Mouse (Mus musculus) MEL (cell line): ENCODE results near the gene Pitpnm3. TPM values are rescaled to one million over a fixed set of nuclear protein-coding genes. Genes with fewer than 3 reads are reported as not detected.

Source experiments
- DNase-seq: peaks from one replicate; pipeline ENCODE4 v3.0.0; 2011; ENCODE audit warnings: low read depth, low spot score
- H3K27ac ChIP-seq: 2 replicates; pipeline ENCODE4 v1.5.1; 2012; ENCODE audit warnings: low read depth, mild to moderate bottlenecking, control low read depth, low read length, moderate library complexity; ENCODE audit not compliant: control insufficient read depth
- H3K27me3 ChIP-seq, 2 experiments: fragments of 150-350 bp in 1 of 2; sonication (generic) in 1 of 2; 2 replicates each; pipeline ENCODE4 v1.6.1; 2012; ENCODE audit warnings: low read length in 2 of 2, mild to moderate bottlenecking in 2 of 2, improper control_type of control experiment in 1 of 2, moderate library complexity in 1 of 2; ENCODE audit not compliant: insufficient read depth in 2 of 2, control insufficient read depth in 1 of 2
- H3K36me3 ChIP-seq, 2 experiments: 2 replicates each; pipeline ENCODE4 v1.6.1; 2012 to 2014; ENCODE audit warnings: low read length in 2 of 2, improper control_type of control experiment in 1 of 2, inconsistent platforms in 1 of 2, mild to moderate bottlenecking in 1 of 2; ENCODE audit not compliant: insufficient read depth in 2 of 2, control insufficient read depth in 1 of 2
- H3K4me1 ChIP-seq, 2 experiments: fragments of 150-350 bp in 1 of 2; sonication (generic) in 1 of 2; 2 replicates each; pipeline ENCODE4 v1.6.1; 2012; ENCODE audit warnings: low read length in 2 of 2, improper control_type of control experiment in 1 of 2, mild to moderate bottlenecking in 1 of 2; ENCODE audit not compliant: insufficient read depth in 2 of 2, control insufficient read depth in 1 of 2
- H3K4me3 ChIP-seq, 2 experiments: fragments of 150-350 bp in 1 of 2; sonication (generic) in 1 of 2; 2 replicates each; pipeline ENCODE4 v1.5.1; 2012; ENCODE audit warnings: low read depth in 2 of 2, low read length in 2 of 2, mild to moderate bottlenecking in 2 of 2, moderate library complexity in 2 of 2, control low read depth in 1 of 2, improper control_type of control experiment in 1 of 2; ENCODE audit not compliant: control insufficient read depth in 1 of 2, insufficient read depth in 1 of 2
- H3K79me2 ChIP-seq: 2 replicates; pipeline ENCODE4 v1.6.1; 2012; ENCODE audit warnings: mild to moderate bottlenecking, low read length, moderate library complexity; ENCODE audit not compliant: control insufficient read depth, poor library complexity, insufficient read depth
- H3K9ac ChIP-seq: 2 replicates; pipeline ENCODE4 v1.6.1; 2012; ENCODE audit warnings: low read depth, mild to moderate bottlenecking, control low read depth, low read length, moderate library complexity; ENCODE audit not compliant: control insufficient read depth, poor library complexity, severe bottlenecking
- H3K9me3 ChIP-seq: fragments of 150-350 bp; sonication (generic); replicated peaks from 2 replicates; pipeline ENCODE4 v1.6.1; 2012; ENCODE audit warnings: mild to moderate bottlenecking, low read length, improper control_type of control experiment, moderate library complexity; ENCODE audit not compliant: insufficient read depth
- BHLHE40 ChIP-seq: IDR thresholded peaks from 2 replicates; pipeline ENCODE4 v1.6.1; 2012; ENCODE audit warnings: low read depth, mild to moderate bottlenecking, inconsistent platforms, low read length, improper control_type of control experiment, borderline replicate concordance
- CTCF ChIP-seq, 3 experiments: IDR thresholded peaks in 2 of 3; conservative IDR thresholded peaks in 1 of 3; 2 replicates each; pipeline ENCODE4 v1.5.1; 2011 to 2012; ENCODE audit warnings: low read length in 3 of 3, low read depth in 2 of 3, mild to moderate bottlenecking in 2 of 3, improper control_type of control experiment in 1 of 3, inconsistent platforms in 1 of 3, mixed read lengths in 1 of 3, moderate library complexity in 1 of 3; ENCODE audit not compliant: control insufficient read depth in 1 of 3, insufficient read depth in 1 of 3, poor library complexity in 1 of 3, severe bottlenecking in 1 of 3
- E2F4 ChIP-seq: IDR thresholded peaks from 2 replicates; pipeline ENCODE4 v1.6.1; 2011; ENCODE audit warnings: low read depth, low read length, improper control_type of control experiment, borderline replicate concordance
- ETS1 ChIP-seq: IDR thresholded peaks from 2 replicates; pipeline ENCODE4 v1.6.1; 2012; ENCODE audit warnings: low read depth, mild to moderate bottlenecking, inconsistent platforms, low read length, improper control_type of control experiment, moderate library complexity
- GATA1 ChIP-seq: IDR thresholded peaks from 2 replicates; pipeline ENCODE4 v1.6.1; 2011; ENCODE audit warnings: low read depth, low read length, improper control_type of control experiment
- HCFC1 ChIP-seq: IDR thresholded peaks from 2 replicates; pipeline ENCODE4 v1.6.1; 2012; ENCODE audit warnings: low read depth, mild to moderate bottlenecking, inconsistent platforms, low read length, improper control_type of control experiment, moderate library complexity
- MAFK ChIP-seq: IDR thresholded peaks from 2 replicates; pipeline ENCODE4 v1.6.1; 2011; ENCODE audit warnings: low read depth, mild to moderate bottlenecking, low read length, improper control_type of control experiment, borderline replicate concordance
- MAX ChIP-seq: IDR thresholded peaks from 2 replicates; pipeline ENCODE4 v1.6.1; 2011; ENCODE audit warnings: low read length, improper control_type of control experiment
- MAZ ChIP-seq: IDR thresholded peaks from 2 replicates; pipeline ENCODE4 v1.6.1; 2012; ENCODE audit warnings: low read depth, mild to moderate bottlenecking, inconsistent platforms, low read length, improper control_type of control experiment
- MEF2A ChIP-seq: IDR thresholded peaks from 2 replicates; pipeline ENCODE4 v1.6.1; 2014; ENCODE audit warnings: low read depth, mild to moderate bottlenecking, inconsistent platforms, low read length, improper control_type of control experiment; ENCODE audit not compliant: poor library complexity, insufficient replicate concordance, severe bottlenecking; ENCODE audit errors: extremely low read depth
- MXI1 ChIP-seq: IDR thresholded peaks from 2 replicates; pipeline ENCODE4 v1.6.1; 2011; ENCODE audit warnings: mild to moderate bottlenecking, low read depth, low read length, improper control_type of control experiment
- MYC ChIP-seq: IDR thresholded peaks from 2 replicates; pipeline ENCODE4 v1.6.1; 2011; ENCODE audit warnings: low read depth, mild to moderate bottlenecking, low read length, improper control_type of control experiment, moderate library complexity
- NELFE ChIP-seq: IDR thresholded peaks from 2 replicates; pipeline ENCODE4 v1.6.1; 2011; ENCODE audit warnings: low read depth, low read length, improper control_type of control experiment
- POLR2A ChIP-seq, 2 experiments: IDR thresholded peaks; 2 replicates each; pipeline ENCODE4 v1.6.1; 2011 to 2012; ENCODE audit warnings: low read length in 2 of 2, mild to moderate bottlenecking in 2 of 2, control low read depth in 1 of 2, improper control_type of control experiment in 1 of 2, low read depth in 1 of 2, moderate library complexity in 1 of 2; ENCODE audit not compliant: control insufficient read depth in 1 of 2, insufficient read depth in 1 of 2, poor library complexity in 1 of 2
- POLR2AphosphoS2 ChIP-seq: IDR thresholded peaks from 2 replicates; pipeline ENCODE4 v1.6.1; 2011; ENCODE audit warnings: low read length, improper control_type of control experiment
- RCOR1 ChIP-seq: IDR thresholded peaks from 2 replicates; pipeline ENCODE4 v1.6.1; 2012; ENCODE audit warnings: low read depth, mild to moderate bottlenecking, inconsistent platforms, low read length, improper control_type of control experiment
- UBTF ChIP-seq: IDR thresholded peaks from 2 replicates; pipeline ENCODE4 v1.6.1; 2012; ENCODE audit warnings: low read depth, mild to moderate bottlenecking, inconsistent platforms, low read length, improper control_type of control experiment, moderate library complexity, borderline replicate concordance; ENCODE audit not compliant: insufficient read depth
- USF2 ChIP-seq, 2 experiments: IDR thresholded peaks; 2 replicates each; pipeline ENCODE4 v1.6.1; 2011 to 2012; ENCODE audit warnings: improper control_type of control experiment in 2 of 2, low read length in 2 of 2, borderline replicate concordance in 1 of 2, inconsistent platforms in 1 of 2, low read depth in 1 of 2, mild to moderate bottlenecking in 1 of 2; ENCODE audit not compliant: insufficient read depth in 1 of 2
- ZC3H11A ChIP-seq: IDR thresholded peaks from 2 replicates; pipeline ENCODE4 v1.6.1; 2012; ENCODE audit warnings: low read depth, mild to moderate bottlenecking, inconsistent platforms, low read length, improper control_type of control experiment
- ZMIZ1 ChIP-seq: IDR thresholded peaks from 2 replicates; pipeline ENCODE4 v1.6.1; 2012; ENCODE audit warnings: low read depth, mild to moderate bottlenecking, inconsistent platforms, low read length, improper control_type of control experiment, moderate library complexity
- ZNF384 ChIP-seq: IDR thresholded peaks from 2 replicates; pipeline ENCODE4 v1.6.1; 2012; ENCODE audit warnings: low read depth, mild to moderate bottlenecking, inconsistent platforms, low read length, improper control_type of control experiment
- polyA plus RNA-seq, 2 experiments: library from polyadenylated mRNA; stranded (reverse) in 1 of 2; unstranded in 1 of 2; fragments of >175 nt in 1 of 2; fragments of >200 nt in 1 of 2; gene quantifications; 2 replicates each; pipeline versions ENCODE4 v1.2.1 to v1.2.4; 2012; ENCODE audit warnings: low replicate concordance in 2 of 2, low read depth in 1 of 2; ENCODE audit not compliant: insufficient read length in 2 of 2, insufficient read depth in 1 of 2, missing spikeins in 1 of 2
- total RNA-seq: library from RNA; depleted of rRNA; stranded (reverse); fragments of 300-350 nt; gene quantifications from 2 replicates; pipeline ENCODE4 v1.2.3, GENCODE M21; 2012

The Pitpnm3 gene
- total and polyA plus RNA-seq, 3 experiments = 0.24 TPM; not detected in 2

GRCm38 (mm10) chr11:72130472-72130871 lies 5.1 kb downstream of the Pitpnm3 start:
- TF ChIP-seq POLR2A (IDR thresholded peaks at IDR 0.05; ENCODE audit: control insufficient read depth in 1 of 2, insufficient read depth in 1 of 2, low read depth in 1 of 2, low read length in 2 of 2, poor library complexity in 1 of 2) (no peak), E2F4 (no peak), MYC (no peak), MAFK (no peak), MEF2A (no peak), BHLHE40 (no peak), NELFE (no peak), GATA1 (no peak), ETS1 (no peak), POLR2AphosphoS2 (no peak), MAZ (no peak), UBTF (no peak)
- Histone ChIP-seq H3K79me2 (no peaks in the 10 kb centered on the region), H3K9ac (no peak overlapping the region), H3K9me3 (no peaks in the 10 kb centered on the region), H3K4me1 (no peaks in the 10 kb centered on the region), H3K27me3 (no peaks in the 10 kb centered on the region), H3K36me3 (no peaks in the 10 kb centered on the region), H3K4me3 (no peak overlapping the region), H3K27ac (no peak overlapping the region)
- DNase-seq = no peak

DNA sequence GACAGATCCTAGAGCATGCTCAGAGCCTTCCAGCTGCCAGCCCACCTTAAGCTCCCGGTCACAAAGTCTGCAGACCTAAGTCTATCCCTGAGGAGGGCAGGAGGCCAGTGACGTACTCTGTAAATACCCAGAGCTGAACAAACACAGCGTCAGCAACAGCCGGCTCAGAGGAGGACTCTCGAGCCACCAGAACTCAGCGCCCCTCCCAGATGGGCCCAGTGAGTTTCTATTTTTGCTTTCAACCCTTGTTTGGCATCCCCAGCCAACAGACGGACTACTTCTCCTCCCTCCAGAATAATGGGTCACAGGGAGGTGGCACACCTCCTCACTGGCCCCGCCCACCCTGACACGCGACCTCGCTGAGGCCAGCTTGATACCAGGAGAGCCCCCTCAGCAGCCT lies 5.6 kb downstream of the Pitpnm3 start:
- no peak for DNase-seq
- Histone ChIP-seq H3K79me2 (no peaks in the 10 kb centered on the region), H3K9me3 (no peaks in the 10 kb centered on the region), H3K9ac (no peak overlapping the region), H3K4me1 (no peaks in the 10 kb centered on the region), H3K27ac (no peak overlapping the region), H3K36me3 (no peaks in the 10 kb centered on the region), H3K4me3 (no peak overlapping the region), H3K27me3 (no peaks in the 10 kb centered on the region)
- no peak for TF ChIP-seq MXI1
- no peak for TF ChIP-seq CTCF (IDR thresholded peaks at IDR 0.05 in 2 of 3, conservative IDR thresholded peaks at IDR 0.05 in 1 of 3; ENCODE audit: control insufficient read depth in 1 of 3, insufficient read depth in 1 of 3, low read depth in 2 of 3, low read length in 3 of 3, poor library complexity in 1 of 3, severe bottlenecking in 1 of 3)
- TF ChIP-seq MEF2A = no peak
- TF ChIP-seq ZMIZ1 = no peak
- no peak for TF ChIP-seq USF2 (IDR thresholded peaks at IDR 0.05; ENCODE audit: borderline replicate concordance in 1 of 2, insufficient read depth in 1 of 2, low read depth in 1 of 2, low read length in 2 of 2)
- TF ChIP-seq MAZ = no peak
- no peak for TF ChIP-seq E2F4
- TF ChIP-seq POLR2AphosphoS2 = no peak
- TF ChIP-seq ZNF384 = no peak
- no peak for TF ChIP-seq ETS1
- TF ChIP-seq HCFC1 = no peak
- TF ChIP-seq GATA1 = no peak
- TF ChIP-seq MAX = no peak
- TF ChIP-seq RCOR1 = no peak
- no peak for TF ChIP-seq ZC3H11A
- TF ChIP-seq, all 39 proteins: peak for 0
